Comparison of ENCODE assay signal across 8 mouse cellular contexts in the genomic region with DNA sequence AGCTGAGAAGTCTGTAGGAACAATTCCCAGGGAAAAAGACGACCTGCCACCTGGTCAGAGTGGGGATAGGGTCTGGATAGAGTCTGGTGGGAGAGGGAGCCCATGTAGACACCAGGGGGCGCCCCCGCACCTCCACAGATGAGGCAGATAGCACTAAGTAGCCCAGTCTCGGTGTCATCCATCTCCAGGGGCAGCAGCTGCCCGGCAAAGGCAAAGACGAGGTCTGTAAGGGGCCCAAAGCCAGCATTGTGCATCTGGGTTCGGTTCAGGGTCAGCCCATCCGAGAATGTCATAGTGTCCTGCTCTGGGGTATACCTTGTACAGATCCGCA. TPM values are rescaled to one million over a fixed set of nuclear protein-coding genes. Genes with fewer than 3 reads are reported as not detected.
DNase-seq lines count a peak whose midpoint lies in the region; ATAC-seq and TF ChIP-seq lines count a peak whose summit lies in the region.

No protein-coding gene starts in this region.

- peak; percentile 83 for ATAC-seq in hindbrain, postnatal 0 days
- peak; percentile 75 for ATAC-seq in midbrain, embryonic 11.5 days (ENCODE audit: low FRiP score)

- 9% methylated on average over 9 of the region's 9 CpGs for WGBS in cerebellum, adult 2 months
- WGBS in hindbrain, postnatal 0 days, result 8% methylated on average over 9 of the region's 9 CpGs
- 17% methylated on average over 9 of the region's 9 CpGs for WGBS in limb, embryonic 10.5 days
- WGBS in midbrain, embryonic 11.5 days, result 14% methylated on average over 9 of the region's 9 CpGs
- WGBS in small intestine, adult 2 months, result 15% methylated on average over 9 of the region's 9 CpGs

- TF ChIP-seq POLR2A in cerebellum, adult 2 months (IDR thresholded peaks at IDR 0.05; ENCODE audit: borderline replicate concordance, insufficient read depth, low read length), result no peak
- no peak for TF ChIP-seq POLR2A in small intestine, adult 2 months (IDR thresholded peaks at IDR 0.05; ENCODE audit: low read depth, low read length)

- H3K4me3 ChIP-seq in cerebellum, adult 2 months (replicated peaks; ENCODE audit: insufficient read depth, low read depth, low read length), result no peak overlapping the region
- no peak overlapping the region for H3K4me3 ChIP-seq in hindbrain, postnatal 0 days (ENCODE audit: low read length)
- H3K4me3 ChIP-seq in limb, embryonic 10.5 days, result peak overlapping the region; percentile 17; the same call in 1 of the 2 replicates
- H3K4me3 ChIP-seq in midbrain, embryonic 11.5 days (ENCODE audit: low read depth, low read length), result no peak overlapping the region
- no peak overlapping the region for H3K4me3 ChIP-seq in small intestine, adult 2 months (ENCODE audit: low read depth, low read length)

- H3K4me1 ChIP-seq in cerebellum, adult 2 months (ENCODE audit: control insufficient read depth, insufficient read depth, low read length), result no peaks in the 10 kb centered on the region; the same call in 1 of the 2 replicates
- peaks cover 3% of the 10 kb centered on the region; the same call in 1 of the 2 replicates for H3K4me1 ChIP-seq in hindbrain, postnatal 0 days (ENCODE audit: insufficient read depth, low read length)
- H3K4me1 ChIP-seq in limb, embryonic 10.5 days, result peaks cover 65% of the 10 kb centered on the region
- peaks cover 16% of the 10 kb centered on the region for H3K4me1 ChIP-seq in midbrain, embryonic 11.5 days (ENCODE audit: control insufficient read depth, insufficient read depth, low read length)
- H3K4me1 ChIP-seq in small intestine, adult 2 months (ENCODE audit: control insufficient read depth, insufficient read depth, insufficient read length, low read length), result peaks cover 20% of the 10 kb centered on the region

- H3K27me3 ChIP-seq in cerebellum, adult 2 months (ENCODE audit: control insufficient read depth, insufficient read depth, low read length), result no peaks in the 10 kb centered on the region
- peaks cover 4% of the 10 kb centered on the region; the same call in 1 of the 2 replicates for H3K27me3 ChIP-seq in hindbrain, postnatal 0 days (ENCODE audit: insufficient read depth, low read length)
- no peaks in the 10 kb centered on the region for H3K27me3 ChIP-seq in limb, embryonic 10.5 days (ENCODE audit: low read depth, poor library complexity, severe bottlenecking)
- peaks cover 19% of the 10 kb centered on the region for H3K27me3 ChIP-seq in midbrain, embryonic 11.5 days (ENCODE audit: control insufficient read depth, insufficient read depth, low read length)
- H3K27me3 ChIP-seq in small intestine, adult 2 months (ENCODE audit: control insufficient read depth, insufficient read depth, low read length), result no peaks in the 10 kb centered on the region

- no peak overlapping the region for H3K9ac ChIP-seq in hindbrain, postnatal 0 days (replicated peaks; ENCODE audit: low read length)
- H3K9ac ChIP-seq in midbrain, embryonic 11.5 days (ENCODE audit: low read length), result no peak overlapping the region

- DNase-seq in left cerebral cortex, adult 18-20 months (ENCODE audit: low spot score in 2 of 2), result peak; percentile 72 to 79
- no peak for DNase-seq in left cerebral cortex, adult 8-10 months (ENCODE audit: low spot score in 2 of 2)
- peak; percentile 61 to 75 for DNase-seq in cerebellum, adult 2 months
- peak; percentile 66 to 68 for DNase-seq in frontal cortex, postnatal 10 days (ENCODE audit: low spot score in 2 of 2)
- DNase-seq in hindbrain, postnatal 0 days (ENCODE audit: low spot score), result peak; percentile 83
- DNase-seq in limb, embryonic 10.5 days (ENCODE audit: low spot score), result peak; percentile 90
- DNase-seq in midbrain, embryonic 11.5 days (ENCODE audit: low spot score, missing footprints), result peak; percentile 98

- TF ChIP-seq CTCF in cerebellum, adult 2 months (IDR thresholded peaks at IDR 0.05; ENCODE audit: borderline replicate concordance, insufficient read depth, low read depth, low read length), result peak; percentile 86
- TF ChIP-seq CTCF in hindbrain, postnatal 0 days (IDR thresholded peaks at IDR 0.05; ENCODE audit: low read depth), result peak; percentile 90
- peak; percentile 86 for TF ChIP-seq CTCF in small intestine, adult 2 months (IDR thresholded peaks at IDR 0.05; ENCODE audit: extremely low read depth, insufficient read length, insufficient replicate concordance, low read depth, low read length)

- H3K4me2 ChIP-seq in hindbrain, postnatal 0 days (ENCODE audit: low read depth, low read length), result no peak overlapping the region
- no peak overlapping the region for H3K4me2 ChIP-seq in midbrain, embryonic 11.5 days

- H3K36me3 ChIP-seq in hindbrain, postnatal 0 days (ENCODE audit: insufficient read depth, low read length), result peaks cover 2% of the 10 kb centered on the region; the same call in 1 of the 2 replicates
- peaks cover 92% of the 10 kb centered on the region for H3K36me3 ChIP-seq in limb, embryonic 10.5 days
- H3K36me3 ChIP-seq in midbrain, embryonic 11.5 days (ENCODE audit: control insufficient read depth, insufficient read depth, low read length), result no peaks in the 10 kb centered on the region
- no peaks in the 10 kb centered on the region for H3K36me3 ChIP-seq in small intestine, adult 2 months (ENCODE audit: control insufficient read depth, insufficient read depth, low read length)

- H3K9me3 ChIP-seq in hindbrain, postnatal 0 days (ENCODE audit: low read length), result no peaks in the 10 kb centered on the region
- H3K9me3 ChIP-seq in limb, embryonic 10.5 days (replicated peaks), result no peaks in the 10 kb centered on the region
- no peaks in the 10 kb centered on the region for H3K9me3 ChIP-seq in midbrain, embryonic 11.5 days (ENCODE audit: control insufficient read depth, low read length)

- no peak overlapping the region for H3K27ac ChIP-seq in cerebellum, adult 2 months (ENCODE audit: insufficient read depth, low read length)
- H3K27ac ChIP-seq in hindbrain, postnatal 0 days, result no peak overlapping the region
- H3K27ac ChIP-seq in limb, embryonic 10.5 days, result no peak overlapping the region
- H3K27ac ChIP-seq in midbrain, embryonic 11.5 days (ENCODE audit: low read depth, low read length), result no peak overlapping the region
- H3K27ac ChIP-seq in small intestine, adult 2 months (ENCODE audit: insufficient read depth, low read depth, low read length), result no peak overlapping the region

RNA-seq across cellular contexts. Expression of gene Itgb7, which starts 7.5 kb away (rescaled TPM):
- 1 to 10 TPM in 1 of 2 experiments, under 1 TPM in 1; 0.91 to 1.1 TPM for total RNA-seq in left cerebral cortex, adult 18-20 months (2021)
- total RNA-seq in left cerebral cortex, adult 8-10 months (2022), result 1 to 10 TPM in 2 of 4 experiments, under 1 TPM in 2; 0.23 to 2.9 (median 1.7) TPM
- polyA plus RNA-seq in cerebellum, adult 2 months (2012; rRNA removed), result 5.2 and 8.4 TPM in 2 replicates
- 0.40 and 1.2 TPM in 2 replicates for total RNA-seq in hindbrain, postnatal 0 days (2014; rRNA removed)
- polyA plus RNA-seq in hindbrain, postnatal 0 days (2015; fragmentation: Nextera tagmentation; extraction: Ambion mirVana), result 1.3 and 2.1 TPM in 2 replicates
- polyA plus RNA-seq in limb, embryonic 10.5 days (2016; fragmentation: Nextera tagmentation; extraction: Ambion mirVana), result 1.2 and 1.5 TPM in 2 replicates
- 0.15 and 0.55 TPM in 2 replicates for polyA plus RNA-seq in midbrain, embryonic 11.5 days (2014; fragmentation: Nextera tagmentation; extraction: Ambion mirVana)
- polyA plus RNA-seq in small intestine, adult 2 months (2012; rRNA removed), result 16.4 and 23.2 TPM in 2 replicates

RNA-seq across cellular contexts. Expression of gene Rarg, which starts 18.1 kb away (rescaled TPM):
- total RNA-seq in left cerebral cortex, adult 18-20 months (2021), result 10 to 100 TPM; 12.8 to 15.7 TPM
- total RNA-seq in left cerebral cortex, adult 8-10 months (2022), result 10 to 100 TPM; 13.5 to 16.8 (median 16.3) TPM
- 12.8 and 12.9 TPM in 2 replicates for polyA plus RNA-seq in cerebellum, adult 2 months (2012; rRNA removed)
- 8.8 and 11.4 TPM in 2 replicates for total RNA-seq in hindbrain, postnatal 0 days (2014; rRNA removed)
- polyA plus RNA-seq in hindbrain, postnatal 0 days (2015; fragmentation: Nextera tagmentation; extraction: Ambion mirVana), result 3.8 and 4.4 TPM in 2 replicates
- 111 and 148 TPM in 2 replicates for polyA plus RNA-seq in limb, embryonic 10.5 days (2016; fragmentation: Nextera tagmentation; extraction: Ambion mirVana)
- polyA plus RNA-seq in midbrain, embryonic 11.5 days (2014; fragmentation: Nextera tagmentation; extraction: Ambion mirVana), result 10.1 and 10.5 TPM in 2 replicates
- polyA plus RNA-seq in small intestine, adult 2 months (2012; rRNA removed), result 5.9 and 6.7 TPM in 2 replicates

RNA-seq across cellular contexts. Expression of gene Gm9918, which starts 31.1 kb away (rescaled TPM):
- total RNA-seq in left cerebral cortex, adult 18-20 months (2021), result not detected
- not detected for total RNA-seq in left cerebral cortex, adult 8-10 months (2022)
- polyA plus RNA-seq in cerebellum, adult 2 months (2012; rRNA removed), result 0.13 and 0.15 TPM in 2 replicates
- not detected in 2 replicates for total RNA-seq in hindbrain, postnatal 0 days (2014; rRNA removed)
- polyA plus RNA-seq in hindbrain, postnatal 0 days (2015; fragmentation: Nextera tagmentation; extraction: Ambion mirVana), result 0.06 TPM in 1 of 2 replicates, not detected in the other
- 1.1 and 1.4 TPM in 2 replicates for polyA plus RNA-seq in limb, embryonic 10.5 days (2016; fragmentation: Nextera tagmentation; extraction: Ambion mirVana)
- 0.15 and 0.23 TPM in 2 replicates for polyA plus RNA-seq in midbrain, embryonic 11.5 days (2014; fragmentation: Nextera tagmentation; extraction: Ambion mirVana)
- polyA plus RNA-seq in small intestine, adult 2 months (2012; rRNA removed), result not detected in 2 replicates

RNA-seq across cellular contexts. Expression of gene Csad, which starts 34.7 kb away (rescaled TPM):
- total RNA-seq in left cerebral cortex, adult 18-20 months (2021), result 10 to 100 TPM; 28.5 to 30.6 TPM
- total RNA-seq in left cerebral cortex, adult 8-10 months (2022), result 10 to 100 TPM; 24.6 to 38.7 (median 31.1) TPM
- polyA plus RNA-seq in cerebellum, adult 2 months (2012; rRNA removed), result 53.0 and 60.3 TPM in 2 replicates
- total RNA-seq in hindbrain, postnatal 0 days (2014; rRNA removed), result 56.9 and 67.2 TPM in 2 replicates
- polyA plus RNA-seq in hindbrain, postnatal 0 days (2015; fragmentation: Nextera tagmentation; extraction: Ambion mirVana), result 41.8 and 43.1 TPM in 2 replicates
- 38.8 and 55.0 TPM in 2 replicates for polyA plus RNA-seq in limb, embryonic 10.5 days (2016; fragmentation: Nextera tagmentation; extraction: Ambion mirVana)
- 21.9 and 25.9 TPM in 2 replicates for polyA plus RNA-seq in midbrain, embryonic 11.5 days (2014; fragmentation: Nextera tagmentation; extraction: Ambion mirVana)
- 12.7 and 21.1 TPM in 2 replicates for polyA plus RNA-seq in small intestine, adult 2 months (2012; rRNA removed)

RNA-seq across cellular contexts. Expression of gene Zfp740, which starts 36.2 kb away (rescaled TPM):
- 10 to 100 TPM; 71.0 to 71.7 TPM for total RNA-seq in left cerebral cortex, adult 18-20 months (2021)
- 10 to 100 TPM; 72.4 to 79.4 (median 73.1) TPM for total RNA-seq in left cerebral cortex, adult 8-10 months (2022)
- 79.3 and 81.7 TPM in 2 replicates for polyA plus RNA-seq in cerebellum, adult 2 months (2012; rRNA removed)
- total RNA-seq in hindbrain, postnatal 0 days (2014; rRNA removed), result 49.5 and 61.0 TPM in 2 replicates
- 33.8 and 37.7 TPM in 2 replicates for polyA plus RNA-seq in hindbrain, postnatal 0 days (2015; fragmentation: Nextera tagmentation; extraction: Ambion mirVana)
- 73.0 and 88.7 TPM in 2 replicates for polyA plus RNA-seq in limb, embryonic 10.5 days (2016; fragmentation: Nextera tagmentation; extraction: Ambion mirVana)
- 58.9 and 61.1 TPM in 2 replicates for polyA plus RNA-seq in midbrain, embryonic 11.5 days (2014; fragmentation: Nextera tagmentation; extraction: Ambion mirVana)
- polyA plus RNA-seq in small intestine, adult 2 months (2012; rRNA removed), result 5.7 and 13.4 TPM in 2 replicates

Comparison
In these comparisons a context has a peak if more than half of its experiments do, and no peak if none do; other contexts are left out.
1. DNase-seq: peak in left cerebral cortex, adult 18-20 months (2 of 2), cerebellum, adult 2 months (2 of 2), frontal cortex, postnatal 10 days (2 of 2), hindbrain, postnatal 0 days (single experiment), limb, embryonic 10.5 days (single experiment) and midbrain, embryonic 11.5 days (single experiment); none in left cerebral cortex, adult 8-10 months (0 of 2).
2. Peak in every context shown above with its lines, with median percentiles within 50 percentile points of each other: CTCF ChIP-seq.